Mouse (Mus musculus) adrenal gland, adult (tissue): ENCODE results near the gene Cd2bp2.

Experiments
- DNase-seq, 2 experiments: peaks; one replicate each; pipeline ENCODE4 v3.0.0; 2022 to 2023; ENCODE audit warnings: low spot score in 1 of 2; ENCODE audit not compliant: inconsistent age in 2 of 2

Gene Cd2bp2

GRCm38 (mm10) chr7:127144412-127144811 is 51.4 kb downstream of the Cd2bp2 start:
- no peak for DNase-seq

GRCm38 (mm10) chr7:127142666-127143065 is 53.2 kb downstream of the Cd2bp2 start:
- DNase-seq, result no peak

- DNase-seq, result no peak
Observed at GRCm38 (mm10) chr7:127142214-127142613, 53.6 kb downstream of the Cd2bp2 start.
